Mouse (Mus musculus): ENCODE results near the gene Mpdz. TPM values are rescaled to one million over a fixed set of nuclear protein-coding genes. Genes with fewer than 3 reads are reported as not detected.

Gene Mpdz
- polyA plus RNA-seq (2012; rRNA removed), result 2.9 and 3.9 TPM in 2 replicates

- no peak for DNase-seq (ENCODE audit: low read depth, low spot score)
- 1% methylated on average over 93 of the region's 97 CpGs for WGBS
Observed at GRCm38 (mm10) chr4:81442078-81442981, at the start of gene Mpdz. Gene Mpdz, minus strand, starts transcription at chr4:81442815.

- DNase-seq (ENCODE audit: low read depth, low spot score), result no peak
- 66% methylated on average over 2 of the region's 2 CpGs for WGBS
Observed at GRCm38 (mm10) chr4:81490556-81490955, 47.9 kb upstream of the Mpdz start.

- 50% methylated on average over 7 of the region's 7 CpGs for WGBS
- no peak for DNase-seq (ENCODE audit: low read depth, low spot score)
Observed at GRCm38 (mm10) chr4:81484603-81485002, 42.0 kb upstream of the Mpdz start.

- WGBS, result 72% methylated on average over 18 of the region's 18 CpGs
- DNase-seq (ENCODE audit: low read depth, low spot score), result no peak
Observed at GRCm38 (mm10) chr4:81483887-81484602, 41.4 kb upstream of the Mpdz start.

GRCm38 (mm10) chr4:81483159-81483558 is 40.5 kb upstream of the Mpdz start:
- DNase-seq (ENCODE audit: low read depth, low spot score), result no peak
- 25% methylated on average over 6 of the region's 6 CpGs for WGBS

- 72% methylated on average over 4 of the region's 4 CpGs for WGBS
- no peak for DNase-seq (ENCODE audit: low read depth, low spot score)
Observed at GRCm38 (mm10) chr4:81466821-81467220, 24.2 kb upstream of the Mpdz start.

GRCm38 (mm10) chr4:81465172-81465571 is 22.6 kb upstream of the Mpdz start:
- 78% methylated on average over 3 of the region's 3 CpGs for WGBS
- DNase-seq (ENCODE audit: low read depth, low spot score), result no peak

- 49% methylated on average over 4 of the region's 4 CpGs for WGBS
- DNase-seq (ENCODE audit: low read depth, low spot score), result no peak
Observed at GRCm38 (mm10) chr4:81462253-81462652, 19.6 kb upstream of the Mpdz start.

- DNase-seq (ENCODE audit: low read depth, low spot score), result no peak
- WGBS, result 38% methylated on average over 1 of the region's 1 CpGs
Observed at GRCm38 (mm10) chr4:81458921-81459320, 16.3 kb upstream of the Mpdz start.

GRCm38 (mm10) chr4:81453806-81454205 is 11.2 kb upstream of the Mpdz start:
- WGBS, result 63% methylated on average over 3 of the region's 3 CpGs
- DNase-seq (ENCODE audit: low read depth, low spot score), result no peak

- WGBS, result 54% methylated on average over 2 of the region's 2 CpGs
- DNase-seq (ENCODE audit: low read depth, low spot score), result no peak
Observed at GRCm38 (mm10) chr4:81452183-81452582, 9.6 kb upstream of the Mpdz start.

GRCm38 (mm10) chr4:81449413-81449812 is 6.8 kb upstream of the Mpdz start:
- DNase-seq (ENCODE audit: low read depth, low spot score), result no peak
- WGBS, result 76% methylated on average over 4 of the region's 4 CpGs

- 86% methylated on average over 5 of the region's 5 CpGs for WGBS
- no peak for DNase-seq (ENCODE audit: low read depth, low spot score)
Observed at GRCm38 (mm10) chr4:81443566-81443965, 951 bp upstream of the Mpdz start.

GRCm38 (mm10) chr4:81433961-81434360 is 8.7 kb downstream of the Mpdz start:
- WGBS, result 87% methylated on average over 3 of the region's 3 CpGs
- no peak for DNase-seq (ENCODE audit: low read depth, low spot score)

GRCm38 (mm10) chr4:81430826-81431225 is 11.8 kb downstream of the Mpdz start:
- WGBS, result 68% methylated on average over 4 of the region's 4 CpGs
- DNase-seq (ENCODE audit: low read depth, low spot score), result no peak

- DNase-seq (ENCODE audit: low read depth, low spot score), result no peak
Observed at GRCm38 (mm10) chr4:81430105-81430504, 12.5 kb downstream of the Mpdz start.

GRCm38 (mm10) chr4:81429670-81430069 is 12.9 kb downstream of the Mpdz start:
- WGBS, result 47% methylated on average over 2 of the region's 2 CpGs
- DNase-seq (ENCODE audit: low read depth, low spot score), result no peak

More at GRCm38 (mm10) chr4:81430105-81430504, 12.5 kb downstream of the Mpdz start:
- 65% methylated on average over 3 of the region's 3 CpGs for WGBS

- DNase-seq (ENCODE audit: low read depth, low spot score), result no peak
- 67% methylated on average over 1 of the region's 1 CpGs for WGBS
Observed at GRCm38 (mm10) chr4:81423556-81423955, 19.1 kb downstream of the Mpdz start.

- DNase-seq (ENCODE audit: low read depth, low spot score), result no peak
- 64% methylated on average over 2 of the region's 2 CpGs for WGBS
Observed at GRCm38 (mm10) chr4:81421621-81422020, 21.0 kb downstream of the Mpdz start.

- no peak for DNase-seq (ENCODE audit: low read depth, low spot score)
- WGBS, result 85% methylated on average over 10 of the region's 10 CpGs
Observed at GRCm38 (mm10) chr4:81415324-81416026, 27.1 kb downstream of the Mpdz start.

Data from large intestine, adult 2 months (tissue).